Mouse (Mus musculus): ENCODE data around the gene Boc.
"Not testable (repeated sequence)": the region's sequence is repeated elsewhere in the genome, so short reads cannot be mapped to it uniquely, and the experiment has no call there.

Boc gene

GRCm38 (mm10) chr16:44487194-44487593 is 71.5 kb downstream of the Boc start:
- peak; percentile 19 for DNase-seq

GRCm38 (mm10) chr16:44486612-44487011 is 72.1 kb downstream of the Boc start:
- DNase-seq = peak; percentile 11 to 13

- DNase-seq = peak; percentile 10 to 19
Observed at GRCm38 (mm10) chr16:44485691-44486090, 73.0 kb downstream of the Boc start.

- peak; percentile 7 to 10 for DNase-seq
Observed at GRCm38 (mm10) chr16:44484831-44485230, 73.9 kb downstream of the Boc start.

- peak; percentile 95 to 96 for DNase-seq
Observed at GRCm38 (mm10) chr16:44484079-44484478, 74.6 kb downstream of the Boc start.

- DNase-seq = peak; percentile 22 to 41
Observed at GRCm38 (mm10) chr16:44481599-44482593, 76.8 kb downstream of the Boc start.

- DNase-seq = peak; percentile 32 to 49
Observed at GRCm38 (mm10) chr16:44480616-44481015, 78.1 kb downstream of the Boc start.

GRCm38 (mm10) chr16:44479852-44480251 is 78.8 kb downstream of the Boc start:
- DNase-seq = peak; percentile 97 to 98

- peak; percentile 49 to 62 for DNase-seq
Observed at GRCm38 (mm10) chr16:44478767-44479166, 79.9 kb downstream of the Boc start.

GRCm38 (mm10) chr16:44475682-44476375 is 82.9 kb downstream of the Boc start:
- no peak for DNase-seq

- no peak for DNase-seq
Observed at GRCm38 (mm10) chr16:44475281-44475680, 83.4 kb downstream of the Boc start.

- no peak for DNase-seq
Observed at GRCm38 (mm10) chr16:44460922-44461321, 97.8 kb downstream of the Boc start.

- DNase-seq = no peak
Observed at GRCm38 (mm10) chr16:44458826-44459225, 99.9 kb downstream of the Boc start.

GRCm38 (mm10) chr16:44457858-44458257 is 100.8 kb downstream of the Boc start:
- no peak for DNase-seq

GRCm38 (mm10) chr16:44441913-44442312 is 116.8 kb downstream of the Boc start:
- DNase-seq = not testable (repeated sequence)

- DNase-seq = peak in 1 of 2 experiments; percentile 11
Observed at GRCm38 (mm10) chr16:44435481-44435880, 123.2 kb downstream of the Boc start.

Measured in cerebellum, postnatal 14 days (tissue).